Mouse (Mus musculus): ENCODE results near the gene Prr12. TPM values are rescaled to one million over a fixed set of nuclear protein-coding genes. Genes with fewer than 3 reads are reported as not detected.

The Prr12 gene
- polyA plus RNA-seq, 1 experiment from 2014 or later = 14.5 TPM

DNA sequence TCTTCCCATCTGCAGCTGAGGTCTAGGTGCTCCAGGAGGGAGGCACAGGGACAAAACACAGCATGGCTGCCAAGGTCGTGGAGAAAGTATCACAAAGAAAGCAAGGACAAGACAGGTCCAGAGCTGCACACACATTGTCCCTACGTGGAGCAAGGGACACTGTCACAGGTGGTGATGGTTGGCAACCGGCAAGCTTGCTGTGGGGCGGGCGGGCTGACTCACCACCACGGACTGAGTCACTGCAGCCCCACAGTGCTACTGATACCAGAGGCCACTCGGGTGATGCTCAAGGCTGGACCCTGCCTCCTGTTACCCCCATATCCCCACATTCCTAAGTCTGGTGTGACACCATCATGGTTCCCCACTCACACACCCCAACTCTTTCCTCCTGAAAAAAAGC lies 50.2 kb downstream of the Prr12 start:
- H3K27me3 ChIP-seq = no peaks in the 10 kb centered on the region
- H3K4me1 ChIP-seq = peaks cover 22% of the 10 kb centered on the region
- 90% methylated on average over 7 of the region's 7 CpGs for WGBS
- H3K36me3 ChIP-seq = peaks cover 80% of the 10 kb centered on the region
- no peak overlapping the region for H3K9ac ChIP-seq
- H3K4me2 ChIP-seq (replicated peaks) = no peak overlapping the region
- H3K27ac ChIP-seq = no peak overlapping the region
- no peak for ATAC-seq (ENCODE audit: low FRiP score, low read depth)
- H3K4me3 ChIP-seq = no peak overlapping the region
- no peaks in the 10 kb centered on the region for H3K9me3 ChIP-seq

DNA sequence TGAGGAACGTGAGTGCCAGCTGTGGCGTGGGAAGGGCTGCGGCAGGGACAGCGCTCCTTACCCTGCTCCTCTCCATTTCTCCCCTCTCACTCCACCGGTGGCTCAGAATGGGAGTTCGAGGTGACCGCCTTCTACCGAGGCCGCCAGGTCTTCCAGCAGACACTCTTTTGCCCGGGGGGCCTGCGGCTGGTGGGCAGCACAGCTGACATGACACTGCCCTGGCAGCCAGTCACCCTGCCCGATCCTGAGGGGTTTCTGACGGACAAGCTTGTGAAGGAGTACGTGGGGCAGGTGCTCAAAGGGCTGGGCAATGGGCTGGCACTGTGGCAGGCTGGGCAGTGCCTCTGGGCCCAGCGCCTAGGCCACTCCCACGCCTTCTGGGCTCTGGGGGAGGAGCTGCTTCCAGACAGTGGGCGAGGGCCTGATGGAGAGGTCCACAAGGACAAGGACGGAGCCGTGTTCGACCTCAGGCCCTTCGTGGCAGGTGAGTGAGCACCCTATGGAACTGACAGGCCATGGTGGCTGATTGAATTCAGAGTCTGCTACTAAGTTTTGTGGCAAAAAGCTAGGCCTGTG lies 52.1 kb downstream of the Prr12 start:
- Histone ChIP-seq H3K4me3 (no peak overlapping the region), H3K27me3 (no peaks in the 10 kb centered on the region), H3K27ac (no peak overlapping the region; the same call in 1 of the 2 replicates), H3K36me3 (peaks cover 69% of the 10 kb centered on the region), H3K9ac (0 out of 2 replicates have a peak overlapping the region, but pooled peaks have one; percentile 8), H3K4me2 (replicated peaks) (0 out of 2 replicates have a peak overlapping the region, but pooled peaks have one; percentile 14), H3K9me3 (no peaks in the 10 kb centered on the region), H3K4me1 (peaks cover 33% of the 10 kb centered on the region)
- ATAC-seq (ENCODE audit: low FRiP score, low read depth) = no peak
- WGBS = 85% methylated on average over 21 of the region's 21 CpGs

DNA sequence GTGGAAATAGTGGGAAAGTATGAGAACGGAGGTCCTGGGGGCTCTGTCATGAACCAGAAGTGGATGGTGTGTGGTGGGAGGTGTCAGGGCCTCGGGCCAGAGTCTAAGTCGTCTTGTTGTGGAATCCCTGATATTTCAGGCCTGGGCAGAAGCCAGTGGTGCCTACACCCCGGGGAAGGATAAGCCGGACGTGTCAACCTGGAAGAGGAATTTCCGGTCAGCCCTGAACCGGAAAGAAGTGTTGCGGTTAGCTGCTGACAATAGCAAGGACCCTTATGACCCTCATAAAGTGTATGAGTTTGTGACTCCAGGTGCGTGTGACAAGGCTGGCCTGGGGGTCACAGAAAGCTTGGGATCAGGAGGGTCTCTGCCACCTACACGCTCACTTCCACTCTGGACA lies 52.9 kb downstream of the Prr12 start:
- no peak overlapping the region for H3K4me3 ChIP-seq
- H3K4me1 ChIP-seq = peaks cover 34% of the 10 kb centered on the region
- H3K36me3 ChIP-seq = peaks cover 70% of the 10 kb centered on the region
- no peak overlapping the region for H3K27ac ChIP-seq
- no peak for ATAC-seq (ENCODE audit: low FRiP score, low read depth)
- H3K9ac ChIP-seq = peak overlapping the region; percentile 14; the same call in 1 of the 2 replicates
- 78% methylated on average over 11 of the region's 11 CpGs for WGBS
- peak overlapping the region; percentile 89 for H3K4me2 ChIP-seq (replicated peaks)
- H3K27me3 ChIP-seq = no peaks in the 10 kb centered on the region
- H3K9me3 ChIP-seq = no peaks in the 10 kb centered on the region

DNA sequence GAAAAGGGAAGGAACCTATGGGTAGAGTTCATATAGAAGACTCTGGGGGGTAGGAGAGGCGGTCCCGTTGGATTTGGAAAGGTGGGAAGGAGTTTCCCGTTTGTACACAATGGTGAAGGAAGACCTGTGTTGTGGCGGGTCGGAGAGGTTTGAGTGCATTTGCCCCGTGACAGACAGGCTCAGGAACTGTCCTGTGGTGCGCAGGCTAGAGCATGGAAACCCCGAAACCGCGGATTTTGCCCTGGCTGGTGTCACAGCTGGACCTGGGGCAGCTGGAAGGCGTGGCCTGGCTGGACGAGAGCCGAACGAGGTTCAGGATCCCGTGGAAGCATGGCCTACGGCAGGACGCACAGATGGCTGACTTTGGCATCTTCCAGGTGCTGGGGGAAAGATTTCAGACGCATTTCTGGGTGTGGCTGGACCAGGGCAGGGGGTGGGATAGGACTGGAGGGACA lies 54.2 kb downstream of the Prr12 start, which contains the start of gene Bcl2l12:
Bcl2l12 (minus strand) TSS at position 212 of the 455 bp plus-strand sequence.
- ATAC-seq (ENCODE audit: low FRiP score, low read depth) = no peak
- H3K36me3 ChIP-seq = peaks cover 70% of the 10 kb centered on the region
- H3K9ac ChIP-seq = peak within 1 kb of the TSS; percentile 82
- peak within 1 kb of the TSS; percentile 89 for H3K4me2 ChIP-seq (replicated peaks)
- no peaks in the 10 kb centered on the region for H3K9me3 ChIP-seq
- no peaks in the 10 kb centered on the region for H3K27me3 ChIP-seq
- H3K4me1 ChIP-seq = peaks cover 30% of the 10 kb centered on the region
- H3K27ac ChIP-seq = peak within 1 kb of the TSS; percentile 85
- 4% methylated on average over 18 of the region's 18 CpGs for WGBS
- H3K4me3 ChIP-seq = peak within 1 kb of the TSS; percentile 72

DNA sequence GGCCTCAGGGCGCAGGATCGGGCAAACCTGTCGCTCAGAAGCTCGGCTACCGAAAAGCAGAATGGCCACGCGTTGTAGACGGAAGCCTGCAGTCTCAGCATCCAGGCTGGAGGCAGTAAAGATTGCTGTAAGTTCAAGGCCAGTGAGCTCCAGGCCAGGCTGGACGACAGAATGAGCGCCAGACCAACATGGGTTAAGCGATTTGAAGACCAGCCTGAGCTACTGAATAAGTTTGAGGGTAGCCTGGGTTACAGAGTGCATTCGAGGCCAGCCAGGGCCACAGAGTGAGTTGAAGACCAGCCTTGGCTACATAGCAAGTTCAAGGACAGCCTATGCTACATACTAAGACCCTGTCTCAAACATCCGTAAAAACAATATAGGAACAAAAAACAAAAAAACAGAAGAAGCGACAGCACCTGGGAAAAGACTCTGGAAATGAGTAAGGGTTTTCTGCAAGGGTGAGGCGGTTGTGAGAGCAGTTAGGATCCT lies 54.7 kb downstream of the Prr12 start:
- Histone ChIP-seq H3K4me3 (peak overlapping the region; percentile 72), H3K9me3 (no peaks in the 10 kb centered on the region), H3K4me1 (peaks cover 30% of the 10 kb centered on the region), H3K36me3 (peaks cover 70% of the 10 kb centered on the region), H3K4me2 (replicated peaks) (peak overlapping the region; percentile 89), H3K27me3 (no peaks in the 10 kb centered on the region), H3K27ac (peak overlapping the region; percentile 85), H3K9ac (peak overlapping the region; percentile 82)
- no peak for ATAC-seq (ENCODE audit: low FRiP score, low read depth)
- WGBS = 3% methylated on average over 15 of the region's 15 CpGs

DNA sequence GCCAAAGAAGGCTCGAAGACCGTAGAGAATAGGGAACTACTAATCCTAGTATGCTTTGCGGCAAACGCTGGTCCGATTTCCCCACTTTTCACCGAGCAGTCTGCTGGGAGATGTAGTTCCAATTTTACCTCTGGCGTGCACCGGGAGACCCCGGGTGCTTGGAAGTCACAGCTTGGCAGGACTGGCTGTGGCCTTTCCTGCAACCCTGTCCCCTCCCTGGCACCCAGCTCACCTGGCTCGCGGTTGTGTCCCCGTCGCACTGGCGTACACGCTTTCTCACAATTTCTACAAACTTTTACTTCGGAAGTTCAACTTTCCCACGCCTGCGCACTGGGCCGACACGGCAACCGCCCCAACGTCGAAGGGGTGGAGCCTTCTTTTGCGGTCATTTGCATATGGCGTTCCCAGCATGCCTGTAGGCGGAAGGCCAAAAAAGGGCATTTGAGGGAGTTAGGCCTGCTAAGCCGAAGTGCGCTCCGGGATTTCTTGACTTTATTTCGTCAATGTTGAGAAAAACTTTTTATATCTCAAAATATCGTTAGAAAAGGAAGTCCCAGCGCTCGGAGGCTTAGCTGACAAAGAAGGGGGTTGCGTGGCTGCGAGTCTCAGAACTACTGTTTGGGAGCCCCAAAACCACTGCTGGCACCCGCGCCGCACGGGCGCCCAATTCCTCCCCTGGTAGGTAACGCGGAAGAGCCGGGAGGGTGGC lies 55.3 kb downstream of the Prr12 start, which contains the start of gene Irf3:
Irf3 (plus strand) TSS at position 418 of the 709 bp plus-strand sequence.
- Histone ChIP-seq H3K9me3 (no peaks in the 10 kb centered on the region), H3K27me3 (no peaks in the 10 kb centered on the region), H3K4me1 (peaks cover 30% of the 10 kb centered on the region), H3K9ac (peak within 1 kb of the TSS; percentile 82), H3K36me3 (peaks cover 70% of the 10 kb centered on the region), H3K27ac (peak within 1 kb of the TSS; percentile 85), H3K4me2 (replicated peaks) (peak within 1 kb of the TSS; percentile 89), H3K4me3 (peak within 1 kb of the TSS; percentile 72)
- peak; percentile 93 for ATAC-seq (ENCODE audit: low FRiP score, low read depth)
- WGBS = under 1% methylated on average over 43 of the region's 43 CpGs

DNA sequence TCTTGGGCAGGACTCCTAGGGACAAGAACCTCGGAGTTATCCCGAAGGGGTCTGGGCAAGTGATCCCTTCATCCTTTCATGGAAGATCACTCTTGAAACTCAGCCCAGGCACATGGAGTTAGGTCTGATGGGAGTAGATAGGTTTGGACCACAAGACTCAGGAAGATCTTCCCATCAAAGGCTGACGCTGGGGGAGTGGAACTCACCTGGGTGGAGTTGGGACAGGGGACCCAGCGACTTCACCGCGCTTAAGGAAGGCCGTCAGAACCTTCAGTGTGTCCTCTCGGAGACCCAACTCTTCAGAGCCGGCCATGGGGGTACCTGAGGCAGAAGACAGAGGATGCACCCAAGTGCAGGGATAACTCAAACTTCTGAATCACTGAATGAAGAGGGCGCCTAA lies 56.0 kb downstream of the Prr12 start:
- Histone ChIP-seq H3K9ac (peak overlapping the region; percentile 82), H3K4me1 (peaks cover 30% of the 10 kb centered on the region), H3K9me3 (no peaks in the 10 kb centered on the region), H3K36me3 (peaks cover 70% of the 10 kb centered on the region), H3K27me3 (no peaks in the 10 kb centered on the region), H3K4me2 (replicated peaks) (peak overlapping the region; percentile 89), H3K4me3 (peak overlapping the region; percentile 72), H3K27ac (peak overlapping the region; percentile 85)
- WGBS = 13% methylated on average over 10 of the region's 10 CpGs
- ATAC-seq (ENCODE audit: low FRiP score, low read depth) = no peak

DNA sequence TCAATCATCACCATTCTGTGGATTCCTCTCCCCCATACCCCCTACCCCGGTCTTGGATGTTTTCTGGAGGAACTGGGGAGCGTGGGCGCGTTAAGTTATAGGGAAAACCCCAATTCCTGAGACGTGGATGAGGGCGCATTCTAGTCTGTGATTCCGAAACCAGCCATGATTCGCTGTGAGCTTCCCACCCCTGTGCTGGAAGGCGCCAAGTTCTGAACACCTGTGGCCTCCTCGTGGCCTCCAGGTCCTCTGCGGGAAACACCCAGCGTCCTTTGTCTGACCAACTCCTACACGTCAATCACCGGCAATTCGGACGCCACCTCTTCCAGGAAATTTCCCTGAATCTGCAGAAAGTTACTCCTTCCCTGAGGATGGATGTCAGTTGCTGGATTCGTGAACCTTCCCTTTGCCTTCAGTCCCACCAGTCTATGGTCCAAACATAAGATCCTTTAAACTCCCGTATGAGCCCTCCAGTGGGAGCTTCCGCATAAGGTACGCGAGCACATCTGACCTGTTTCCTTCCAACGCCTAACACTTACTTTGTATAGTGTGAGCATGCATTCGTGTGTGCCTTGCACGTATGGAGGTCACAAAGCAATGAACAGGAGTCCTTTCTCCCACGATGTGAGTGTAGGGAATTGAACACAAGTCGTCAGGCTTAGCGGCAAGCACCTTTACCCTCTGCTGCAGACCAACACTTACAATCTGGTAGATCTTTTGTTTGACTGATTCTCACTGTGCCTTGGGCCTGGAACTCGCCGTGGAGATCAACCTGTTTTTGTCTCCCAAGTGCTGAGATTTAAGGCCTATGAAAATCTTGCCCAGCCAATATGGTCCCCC lies 65.6 kb downstream of the Prr12 start:
- Histone ChIP-seq H3K4me2 (replicated peaks) (peak overlapping the region; percentile 74), H3K4me3 (peak overlapping the region; percentile 60), H3K4me1 (peaks cover 36% of the 10 kb centered on the region), H3K9ac (peak overlapping the region; percentile 86), H3K27me3 (no peaks in the 10 kb centered on the region), H3K36me3 (peaks cover 48% of the 10 kb centered on the region), H3K27ac (peak overlapping the region; percentile 98), H3K9me3 (no peaks in the 10 kb centered on the region)
- under 1% methylated on average over 29 of the region's 29 CpGs for WGBS
- ATAC-seq (ENCODE audit: low FRiP score, low read depth) = peak; percentile 6; the same call in 1 of the 2 replicates

DNA sequence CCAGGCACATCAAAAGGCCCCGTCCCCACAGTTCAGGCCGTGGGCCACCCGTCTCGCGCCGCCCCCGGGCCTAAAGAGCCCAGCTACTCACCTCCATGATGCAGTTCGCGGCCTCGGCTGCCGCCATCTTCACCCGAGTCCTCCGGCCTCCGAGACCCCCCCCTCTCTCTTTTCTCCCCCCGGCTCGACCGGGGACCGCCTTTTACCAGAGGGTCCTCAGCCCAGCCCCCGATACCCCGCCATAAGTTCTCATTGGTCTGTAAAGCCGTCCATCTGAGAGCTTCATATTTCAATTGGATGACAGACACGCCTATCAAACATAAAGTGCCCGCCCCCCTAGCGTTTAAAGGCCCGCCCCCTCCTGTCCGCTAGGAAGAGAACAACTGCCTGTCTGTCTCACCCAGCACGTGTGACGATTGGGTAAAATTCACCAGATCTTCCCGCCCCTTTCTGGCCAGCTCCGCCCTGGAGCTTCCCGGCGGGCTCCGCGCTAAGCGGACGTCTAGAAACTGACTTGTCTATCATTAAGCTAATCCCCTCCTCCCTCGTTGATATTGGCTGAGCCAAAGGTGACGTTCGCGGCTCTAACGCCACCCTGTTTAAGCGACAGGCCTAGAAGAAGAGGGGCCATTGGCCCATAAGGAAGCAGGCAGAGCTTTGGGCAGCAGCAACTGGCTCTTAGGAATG lies 66.3 kb downstream of the Prr12 start, which contains the start of gene Prmt1:
Prmt1 (minus strand) TSS at position 377 of the 687 bp plus-strand sequence.
- no peaks in the 10 kb centered on the region for H3K27me3 ChIP-seq
- ATAC-seq (ENCODE audit: low FRiP score, low read depth) = peak; percentile 97
- under 1% methylated on average over 38 of the region's 42 CpGs for WGBS
- peaks cover 36% of the 10 kb centered on the region for H3K4me1 ChIP-seq
- H3K4me3 ChIP-seq = peak within 1 kb of the TSS; percentile 95
- H3K36me3 ChIP-seq = peaks cover 48% of the 10 kb centered on the region
- H3K9me3 ChIP-seq = no peaks in the 10 kb centered on the region
- peak within 1 kb of the TSS; percentile 74 for H3K4me2 ChIP-seq (replicated peaks)
- H3K27ac ChIP-seq = peak within 1 kb of the TSS; percentile 98
- H3K9ac ChIP-seq = peak within 1 kb of the TSS; percentile 99

DNA sequence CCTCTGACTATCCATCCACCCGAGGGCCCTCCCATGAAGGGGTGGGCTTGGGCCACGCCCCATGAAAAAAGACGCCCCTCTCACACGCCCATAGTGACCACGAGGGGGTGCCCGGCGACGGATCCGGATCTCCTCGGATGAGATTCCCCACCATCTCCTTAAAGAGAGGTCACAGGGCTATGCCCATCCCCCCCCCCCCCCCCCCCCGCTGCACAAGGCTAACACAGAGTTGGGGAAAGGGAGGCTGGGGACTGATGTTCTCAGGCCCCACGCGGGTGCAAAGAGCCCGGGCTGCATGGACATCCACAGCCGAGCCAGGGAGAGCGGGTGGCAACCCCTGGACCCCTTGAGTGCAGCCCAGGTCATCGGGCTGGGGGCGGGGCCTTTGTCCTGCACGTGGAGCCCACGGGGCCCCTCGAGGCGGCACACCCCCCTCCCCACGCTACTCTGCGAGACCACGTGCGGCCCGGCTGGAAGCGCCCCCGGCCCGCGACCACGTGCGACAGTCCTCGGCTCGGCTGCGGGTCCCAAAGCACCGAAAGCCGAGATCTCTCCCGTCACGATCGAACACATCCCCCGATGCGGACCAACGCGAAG lies 67.0 kb downstream of the Prr12 start:
- Histone ChIP-seq H3K4me2 (replicated peaks) (peak overlapping the region; percentile 71), H3K9me3 (no peaks in the 10 kb centered on the region), H3K27me3 (no peaks in the 10 kb centered on the region), H3K36me3 (peaks cover 50% of the 10 kb centered on the region), H3K9ac (peak overlapping the region; percentile 99), H3K4me1 (peaks cover 36% of the 10 kb centered on the region), H3K27ac (peak overlapping the region; percentile 94), H3K4me3 (peak overlapping the region; percentile 95)
- ATAC-seq (ENCODE audit: low FRiP score, low read depth) = no peak
- under 1% methylated on average over 43 of the region's 45 CpGs for WGBS

DNA sequence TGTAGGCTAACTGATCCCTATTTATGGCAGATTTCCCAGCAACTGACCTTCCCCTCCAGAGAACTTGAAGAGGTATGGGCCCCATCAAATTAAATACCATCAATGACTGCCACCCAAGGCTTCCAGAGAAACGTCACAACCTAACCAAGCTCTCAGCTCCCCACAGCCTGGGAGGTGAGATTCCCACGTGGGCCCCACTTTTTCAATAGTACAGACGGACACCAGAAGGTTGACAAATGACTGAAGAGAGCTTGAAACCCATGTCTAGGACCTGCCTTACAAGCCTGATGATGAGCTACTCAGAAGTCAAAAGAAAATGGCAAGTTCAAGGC lies 67.9 kb downstream of the Prr12 start:
- peaks cover 36% of the 10 kb centered on the region for H3K4me1 ChIP-seq

More for the DNA sequence above, 67.9 kb downstream of the Prr12 start:
- WGBS = 51% methylated on average over 3 of the region's 3 CpGs
- no peaks in the 10 kb centered on the region for H3K27me3 ChIP-seq
- peak overlapping the region; percentile 22; the same call in 1 of the 2 replicates for H3K27ac ChIP-seq
- H3K36me3 ChIP-seq = peaks cover 50% of the 10 kb centered on the region
- peak overlapping the region; percentile 99 for H3K9ac ChIP-seq
- peak overlapping the region; percentile 71 for H3K4me2 ChIP-seq (replicated peaks)
- H3K9me3 ChIP-seq = no peaks in the 10 kb centered on the region
- peak overlapping the region; percentile 95 for H3K4me3 ChIP-seq
- no peak for ATAC-seq (ENCODE audit: low FRiP score, low read depth)
